Mouse (Mus musculus) adrenal gland, postnatal 14 days (tissue): Measurements from ENCODE around the gene Epha6. TPM values are rescaled to one million over a fixed set of nuclear protein-coding genes. Genes with fewer than 3 reads are reported as not detected.

Source experiments
- DNase-seq: peaks from one replicate; pipeline ENCODE4 v3.0.0; 2021; ENCODE audit warnings: mixed read lengths
- microRNA-seq, 2 experiments: library from miRNA; unstranded; fragments of <30 nt; microRNA quantifications; one replicate each; pipeline ENCODE4 v1.2.0; 2021
- total RNA-seq: library from RNA; stranded (reverse); gene quantifications from 2 replicates; pipeline ENCODE4 v1.2.3, GENCODE M21; 2021

Epha6 gene
- total RNA-seq, 1 experiment from 2014 or later: not detected

DNA sequence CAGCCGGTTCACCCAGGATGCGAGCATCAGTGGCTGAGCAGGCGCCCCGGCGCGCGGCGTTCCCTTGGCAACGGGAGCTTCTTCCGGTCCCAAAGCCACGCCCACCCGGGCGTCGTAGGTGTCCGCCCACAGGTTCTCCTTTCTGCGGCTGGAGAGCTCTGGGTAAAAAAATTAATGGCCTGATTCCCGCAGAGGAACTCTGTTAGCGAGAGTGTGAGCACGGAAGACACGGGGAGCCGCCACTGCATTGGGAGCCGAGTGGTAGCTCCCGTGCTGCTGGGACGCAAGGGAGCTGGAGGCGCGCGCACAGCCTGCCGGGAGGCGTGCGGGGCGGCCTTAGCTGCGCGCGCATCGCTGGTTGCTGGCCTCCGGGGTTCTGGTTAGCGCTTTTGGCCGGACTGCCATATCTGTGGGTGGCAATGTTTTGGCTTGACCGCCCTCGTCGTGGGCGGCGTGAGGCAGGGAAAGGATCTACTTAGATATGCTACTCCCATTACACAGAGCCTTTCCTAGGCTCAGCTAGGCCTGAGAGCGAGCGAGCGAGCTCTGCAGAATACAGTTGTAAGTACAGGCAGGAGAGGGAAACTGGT, 966.1 kb downstream of the Epha6 start, which contains the start of gene Arl6:
Gene Arl6 (minus strand): TSS at position 290 of the 590 bp plus-strand sequence.
- peak; percentile 96 for DNase-seq

DNA sequence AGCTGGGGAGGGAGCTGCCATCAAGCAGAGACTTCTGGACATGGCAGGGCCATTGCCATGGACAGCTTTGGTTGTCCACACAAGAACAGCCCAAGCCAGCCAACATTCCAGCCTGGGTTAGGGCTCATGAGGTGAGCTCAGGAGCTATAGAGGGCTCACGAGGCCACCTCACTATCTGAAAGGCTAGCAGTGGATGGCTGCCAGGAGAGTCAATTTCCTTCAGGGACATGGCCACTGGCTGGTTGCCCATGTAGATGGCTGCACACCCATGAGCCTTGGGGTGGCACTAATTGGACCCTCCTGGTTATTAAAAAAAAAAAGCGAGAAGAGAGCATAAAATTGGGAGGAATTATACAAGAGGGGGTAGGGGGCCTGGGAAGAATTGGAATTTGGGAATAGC, 970.7 kb downstream of the Epha6 start:
- no peak for DNase-seq

DNA sequence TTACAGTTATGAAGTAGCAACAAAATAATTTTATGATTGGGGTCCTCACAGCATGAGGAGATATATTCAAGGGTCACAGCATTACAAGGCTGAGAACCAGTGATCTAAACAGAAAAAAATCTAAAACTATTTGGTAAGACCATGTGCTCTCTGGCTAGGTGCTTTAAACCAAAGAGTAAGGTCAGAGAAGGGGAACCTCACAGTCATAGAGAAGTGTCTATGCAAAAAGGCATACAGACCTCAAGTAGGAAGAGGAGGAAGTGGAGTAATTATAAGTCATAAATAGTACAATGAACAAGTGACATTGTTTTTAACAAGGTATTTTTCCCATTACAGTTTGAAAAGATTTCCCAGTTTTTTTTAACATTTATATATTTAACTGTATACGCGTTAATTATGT, 983.8 kb downstream of the Epha6 start:
- no peak for DNase-seq

GRCm38 (mm10) chr16:59617167-59617566, 988.2 kb downstream of the Epha6 start:
- DNase-seq: peak; percentile 62

- no peak for DNase-seq
Observed at GRCm38 (mm10) chr16:59615675-59616074, 989.7 kb downstream of the Epha6 start.

GRCm38 (mm10) chr16:59610750-59611149, 994.6 kb downstream of the Epha6 start:
- no peak for DNase-seq

DNA sequence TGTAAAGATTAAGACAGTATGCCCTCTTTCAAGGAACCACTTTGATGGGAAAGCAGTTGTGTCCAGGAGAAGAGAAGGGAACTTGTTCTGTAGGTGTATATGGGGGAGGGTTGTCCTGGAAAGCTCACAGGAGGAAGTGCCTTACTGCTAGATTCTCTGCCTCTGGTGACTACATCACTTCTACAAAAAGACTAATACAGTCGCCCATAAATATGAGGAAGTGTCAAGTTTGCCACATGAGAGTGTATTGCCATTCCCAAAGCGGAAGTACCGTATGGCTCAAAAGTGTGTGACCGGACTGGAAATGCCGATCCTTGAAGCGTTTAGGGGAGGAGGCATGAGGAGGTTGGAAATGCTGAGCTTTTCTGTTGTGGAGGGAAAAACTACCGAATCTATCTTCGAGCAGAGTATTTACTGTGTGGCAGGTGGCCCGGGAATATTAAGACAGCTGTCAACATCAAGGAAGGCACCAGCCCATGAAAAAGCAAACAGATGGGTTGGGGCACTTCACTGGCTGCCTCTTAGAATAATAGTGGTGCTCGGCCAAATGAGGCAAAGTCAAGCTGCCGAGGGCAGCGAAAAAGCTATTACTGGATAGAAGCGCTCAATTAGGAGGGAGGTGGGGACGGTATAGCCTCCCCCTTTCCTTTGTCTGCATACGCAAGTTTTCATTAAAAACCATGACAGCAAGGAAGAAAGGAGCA, 1001.1 kb downstream of the Epha6 start:
- DNase-seq: no peak

Small RNA genes within 50 kb of the gene (microRNA-seq; reads per million reads assigned to microRNA genes)
- gene Gm24755: 0 reads per million in 2 experiments
